Mouse (Mus musculus): ENCODE data around the gene Taf6.

DNA sequence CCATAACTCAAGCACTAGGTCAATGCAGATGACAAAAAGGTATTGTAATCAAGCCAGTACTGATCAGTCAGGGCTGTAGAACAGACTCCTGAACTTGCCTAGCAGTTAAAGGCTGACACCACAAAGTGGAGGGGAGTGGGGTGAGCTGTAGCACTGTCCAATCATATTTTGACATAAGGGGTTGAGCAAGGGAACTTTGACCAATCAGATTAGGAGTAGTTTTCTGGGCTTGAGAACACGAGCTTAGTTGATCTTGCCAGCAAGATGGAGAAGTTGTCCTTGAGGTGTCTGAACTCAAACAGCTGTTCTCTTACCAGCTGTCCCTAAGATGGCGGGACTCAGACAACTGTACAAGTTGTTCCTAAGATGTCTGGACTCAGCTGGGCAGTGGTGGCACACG, 14.0 kb downstream of the Taf6 start:
- no peak for TF ChIP-seq CTCF (IDR thresholded peaks at IDR 0.05; ENCODE audit: low read depth)
- TF ChIP-seq EP300 (IDR thresholded peaks at IDR 0.05; ENCODE audit: low read depth): no peak

Data from liver, embryonic 14.5 days (tissue).